Mouse (Mus musculus) lung, postnatal 0 days (tissue): ENCODE data around the gene Ano7. TPM values are rescaled to one million over a fixed set of nuclear protein-coding genes. Genes with fewer than 3 reads are reported as not detected.
A peak's percentile ranks its signal among the peaks of the same experiment; 100 is the strongest.

Experiments used
- ATAC-seq: fragments of 200-750 bp; cut with Nextera tagmentation; 2 replicates; pipeline ENCODE4 v1.8.0; 2017; ENCODE audit warnings: moderate library complexity
- DNase-seq: peaks from one replicate; pipeline ENCODE4 v3.0.0-alpha.2; 2016; ENCODE audit warnings: low spot score
- H3K27ac ChIP-seq: fragments of 300-500 bp; sonication (generic); 2 replicates; pipeline ENCODE4 v1.5.1; 2014; ENCODE audit warnings: antibody characterized with exemption, mild to moderate bottlenecking, low read length, mixed read lengths
- H3K27me3 ChIP-seq: fragments of 300-500 bp; sonication (generic); replicated peaks from 2 replicates; pipeline ENCODE4 v1.6.1; 2014; ENCODE audit warnings: low read length, mixed read lengths; ENCODE audit not compliant: insufficient read depth
- H3K36me3 ChIP-seq: fragments of 300-500 bp; sonication (generic); 2 replicates; pipeline ENCODE4 v1.6.1; 2014; ENCODE audit warnings: low read length, mixed read lengths; ENCODE audit not compliant: insufficient read depth
- H3K4me1 ChIP-seq: fragments of 300-500 bp; sonication (generic); 2 replicates; pipeline ENCODE4 v1.6.1; 2014; ENCODE audit warnings: antibody characterized with exemption, low read depth, low read length, mixed read lengths; ENCODE audit not compliant: insufficient read depth
- H3K4me2 ChIP-seq: fragments of 300-500 bp; sonication (generic); replicated peaks from 2 replicates; pipeline ENCODE4 v1.6.1; 2014; ENCODE audit warnings: low read depth, mild to moderate bottlenecking, low read length, moderate library complexity, mixed read lengths
- H3K4me3 ChIP-seq: fragments of 300-500 bp; sonication (generic); 2 replicates; pipeline ENCODE4 v1.5.1; 2014; ENCODE audit warnings: low read depth, low read length
- H3K9ac ChIP-seq: fragments of 300-500 bp; sonication (generic); replicated peaks from 2 replicates; pipeline ENCODE4 v1.6.1; 2014; ENCODE audit warnings: low read depth, mild to moderate bottlenecking
- H3K9me3 ChIP-seq: fragments of 300-500 bp; sonication (generic); 2 replicates; pipeline ENCODE4 v1.6.1; 2016; ENCODE audit warnings: low read length, mixed read lengths
- CTCF ChIP-seq: IDR thresholded peaks from 2 replicates; pipeline ENCODE4 v1.5.1; 2016; ENCODE audit warnings: antibody characterized with exemption, mild to moderate bottlenecking
- EP300 ChIP-seq: IDR thresholded peaks from 2 replicates; pipeline ENCODE4 v1.6.1; 2016; ENCODE audit warnings: antibody characterized with exemption, mild to moderate bottlenecking, control low read depth
- WGBS: fragments of 180-500 bp; shearing (Covaris S2); extraction: QIAGEN DNeasy Blood & Tissue Kit; methylation state at CpG from one replicate; pipeline ENCODE4 v1.1.7; 2014; 5-methylcytosine and 5-hydroxymethylcytosine counted together
- polyA plus RNA-seq: library from polyadenylated mRNA; unstranded; fragments of >200 nt; fragmentation: Nextera tagmentation; extraction: Ambion mirVana; gene quantifications from 2 replicates; pipeline ENCODE4 v1.2.1, GENCODE M21; 2015

The Ano7 gene
- polyA plus RNA-seq, 1 experiment from 2014 or later = 0.06 TPM

- WGBS = 60% methylated on average over 2 of the region's 2 CpGs
- no peaks in the 10 kb centered on the region for H3K27me3 ChIP-seq
Measured at GRCm38 (mm10) chr1:93387198-93387597, 13.5 kb downstream of the Ano7 start.

DNA sequence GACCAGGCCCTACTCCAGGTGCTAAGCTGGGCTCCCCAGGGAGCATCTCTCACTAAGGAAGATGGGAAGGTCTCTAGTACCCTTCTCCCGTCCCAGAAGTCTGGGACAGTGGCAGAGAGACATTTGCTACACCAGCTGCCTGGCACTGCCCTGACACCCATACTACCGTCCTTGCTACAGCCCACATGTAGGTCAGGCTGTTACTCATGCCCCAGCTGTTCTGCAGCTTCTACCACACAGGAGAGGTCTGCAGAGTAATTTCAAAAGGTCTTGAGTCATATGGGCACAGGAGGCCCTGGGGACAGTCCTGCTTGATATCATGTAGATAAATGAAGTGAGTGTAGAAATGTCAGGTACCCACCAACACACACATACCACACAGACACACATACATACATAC lies 15.2 kb downstream of the Ano7 start:
- ATAC-seq = no peak
- Histone ChIP-seq H3K4me2 (no peak overlapping the region), H3K36me3 (no peaks in the 10 kb centered on the region), H3K4me1 (no peaks in the 10 kb centered on the region), H3K27ac (no peak overlapping the region), H3K9me3 (no peaks in the 10 kb centered on the region), H3K9ac (no peak overlapping the region), H3K27me3 (no peaks in the 10 kb centered on the region), H3K4me3 (no peak overlapping the region)
- WGBS = 71% methylated on average over 2 of the region's 2 CpGs
- DNase-seq = no peak
- TF ChIP-seq CTCF (no peak), EP300 (no peak)

More at GRCm38 (mm10) chr1:93387198-93387597, 13.5 kb downstream of the Ano7 start:
- Histone ChIP-seq H3K4me2 (no peak overlapping the region), H3K4me3 (no peak overlapping the region), H3K9me3 (no peaks in the 10 kb centered on the region), H3K27ac (no peak overlapping the region), H3K4me1 (no peaks in the 10 kb centered on the region), H3K36me3 (no peaks in the 10 kb centered on the region), H3K9ac (no peak overlapping the region)
- TF ChIP-seq EP300 (no peak), CTCF (no peak)
- no peak for DNase-seq
- ATAC-seq = no peak

GRCm38 (mm10) chr1:93401191-93402052 lies 27.7 kb downstream of the Ano7 start:
- 10% methylated on average over 37 of the region's 38 CpGs for WGBS
- Histone ChIP-seq H3K9ac (no peak overlapping the region), H3K36me3 (no peaks in the 10 kb centered on the region; the same call in 1 of the 2 replicates), H3K27me3 (no peaks in the 10 kb centered on the region), H3K9me3 (no peaks in the 10 kb centered on the region), H3K4me1 (no peaks in the 10 kb centered on the region), H3K4me3 (peak overlapping the region; percentile 17; the same call in 1 of the 2 replicates), H3K4me2 (peak overlapping the region; percentile 49), H3K27ac (no peak overlapping the region)
- peak; percentile 65 for ATAC-seq
- DNase-seq = peak; percentile 37
- TF ChIP-seq CTCF = peak; percentile 19; the same call in 1 of the 2 replicates
- TF ChIP-seq EP300 = no peak

- DNase-seq = no peak
- Histone ChIP-seq H3K9ac (no peak overlapping the region), H3K4me1 (no peaks in the 10 kb centered on the region), H3K4me2 (no peak overlapping the region), H3K27me3 (no peaks in the 10 kb centered on the region), H3K27ac (no peak overlapping the region), H3K36me3 (peaks cover 18% of the 10 kb centered on the region), H3K9me3 (no peaks in the 10 kb centered on the region), H3K4me3 (no peak overlapping the region)
- TF ChIP-seq CTCF (no peak), EP300 (no peak)
- no peak for ATAC-seq
- WGBS = 69% methylated on average over 4 of the region's 4 CpGs
Measured at GRCm38 (mm10) chr1:93403403-93403802, 29.7 kb downstream of the Ano7 start.

DNA sequence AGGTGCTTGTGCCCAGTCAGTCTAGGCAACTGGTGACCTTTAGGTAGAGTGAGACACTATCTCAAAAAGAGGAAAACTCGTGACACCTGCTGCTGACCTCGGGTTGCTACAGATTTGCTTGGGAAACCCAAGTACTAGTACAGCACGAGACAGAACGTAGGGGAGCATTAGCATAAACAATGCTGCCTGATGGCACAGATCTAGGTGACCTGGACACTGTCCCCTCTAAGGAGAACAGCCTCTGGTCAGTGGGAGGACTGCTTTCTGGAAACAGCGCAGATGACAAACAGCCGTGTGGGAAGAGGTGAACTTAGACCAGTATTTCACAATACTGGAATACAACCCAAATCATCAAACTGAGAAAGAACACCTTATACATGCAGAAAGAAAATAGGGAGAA lies 58.4 kb downstream of the Ano7 start:
- no peak for TF ChIP-seq CTCF
- TF ChIP-seq EP300 = no peak
- no peak overlapping the region for H3K27ac ChIP-seq
- no peak overlapping the region for H3K4me3 ChIP-seq
- 80% methylated on average over 6 of the region's 6 CpGs for WGBS
- no peak for DNase-seq
- H3K27me3 ChIP-seq = no peaks in the 10 kb centered on the region
- no peak overlapping the region for H3K9ac ChIP-seq
- no peaks in the 10 kb centered on the region for H3K4me1 ChIP-seq
- H3K4me2 ChIP-seq = no peak overlapping the region
- H3K9me3 ChIP-seq = no peaks in the 10 kb centered on the region
- ATAC-seq = no peak
- peaks cover 54% of the 10 kb centered on the region for H3K36me3 ChIP-seq

DNA sequence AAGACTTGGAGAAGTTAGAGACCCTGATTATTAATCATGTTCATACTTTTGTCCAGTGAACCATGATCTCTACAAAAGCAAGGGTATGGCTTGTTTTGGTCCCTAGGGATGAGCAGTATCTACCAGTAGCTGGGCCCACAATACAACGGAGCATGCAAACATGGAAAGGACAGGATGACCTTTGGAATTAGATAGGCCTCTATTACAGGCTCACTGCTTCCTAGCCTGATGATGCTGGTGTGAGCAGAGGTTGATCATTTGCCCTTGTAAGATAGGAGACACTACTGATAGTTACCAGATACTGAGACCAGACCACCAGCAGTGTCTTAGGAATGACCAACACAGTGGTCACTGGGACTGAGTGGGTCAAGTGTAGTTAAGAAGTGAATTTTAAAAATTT lies 65.6 kb downstream of the Ano7 start:
- Histone ChIP-seq H3K4me3 (no peak overlapping the region), H3K36me3 (peaks cover 25% of the 10 kb centered on the region; the same call in 1 of the 2 replicates), H3K9ac (no peak overlapping the region), H3K9me3 (no peaks in the 10 kb centered on the region), H3K27me3 (no peaks in the 10 kb centered on the region), H3K4me2 (no peak overlapping the region), H3K4me1 (peaks cover 10% of the 10 kb centered on the region; the same call in 1 of the 2 replicates), H3K27ac (no peak overlapping the region)
- ATAC-seq (no peak), DNase-seq (no peak)
- WGBS = 92% methylated on average over 1 of the region's 1 CpGs
- TF ChIP-seq EP300 (no peak), CTCF (no peak)
